Mouse (Mus musculus): ENCODE results near the gene Figla. TPM values are rescaled to one million over a fixed set of nuclear protein-coding genes. Genes with fewer than 3 reads are reported as not detected.
"Not testable (repeated sequence)": the region's sequence is repeated elsewhere in the genome, so short reads cannot be mapped to it uniquely, and the experiment has no call there.

Figla gene
- polyA plus RNA-seq, 1 experiment from 2014 or later: not detected

- H3K9ac ChIP-seq (ENCODE audit: low read depth, low read length): no peak overlapping the region
- no peaks in the 10 kb centered on the region for H3K4me1 ChIP-seq (ENCODE audit: control insufficient read depth, insufficient read depth, low read length)
- no peak for ATAC-seq (ENCODE audit: low FRiP score, low TSS enrichment)
- H3K4me3 ChIP-seq (ENCODE audit: low read length): no peak overlapping the region
- H3K27me3 ChIP-seq (ENCODE audit: control insufficient read depth, insufficient read depth, low read length): no peaks in the 10 kb centered on the region
- H3K4me2 ChIP-seq (replicated peaks; ENCODE audit: low read depth, low read length): no peak overlapping the region
- H3K9me3 ChIP-seq (ENCODE audit: control insufficient read depth, low read length): no peaks in the 10 kb centered on the region
- 91% methylated on average over 8 of the region's 8 CpGs for WGBS
- H3K36me3 ChIP-seq (ENCODE audit: control insufficient read depth, insufficient read depth, low read length): no peaks in the 10 kb centered on the region
- H3K27ac ChIP-seq (ENCODE audit: low read depth, low read length): no peak overlapping the region
Measured at GRCm38 (mm10) chr6:85984351-85984750, 31.6 kb upstream of the Figla start.

DNA sequence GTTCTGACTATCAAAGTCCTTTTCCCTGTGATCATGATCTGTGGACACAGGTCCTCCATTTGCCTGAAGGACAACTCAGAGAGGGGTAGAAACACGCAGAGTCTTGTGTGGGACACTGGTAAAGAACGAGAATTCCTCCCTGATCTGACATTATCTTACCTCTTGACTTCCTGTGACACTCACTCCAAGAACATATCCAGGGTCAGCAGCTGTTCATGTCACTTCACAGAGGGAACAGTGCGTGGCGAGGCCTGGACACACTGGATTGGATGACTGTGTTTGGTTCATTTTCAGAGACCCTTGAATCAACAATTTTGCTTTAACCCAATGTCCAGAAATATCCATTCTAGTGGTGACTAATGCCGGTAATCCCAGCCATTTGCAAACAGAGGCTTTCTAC, 26.4 kb upstream of the Figla start:
- not testable (repeated sequence) for H3K9me3 ChIP-seq (ENCODE audit: control insufficient read depth, low read length); ATAC-seq (ENCODE audit: low FRiP score, low TSS enrichment)
- WGBS: 88% methylated on average over 5 of the region's 5 CpGs

DNA sequence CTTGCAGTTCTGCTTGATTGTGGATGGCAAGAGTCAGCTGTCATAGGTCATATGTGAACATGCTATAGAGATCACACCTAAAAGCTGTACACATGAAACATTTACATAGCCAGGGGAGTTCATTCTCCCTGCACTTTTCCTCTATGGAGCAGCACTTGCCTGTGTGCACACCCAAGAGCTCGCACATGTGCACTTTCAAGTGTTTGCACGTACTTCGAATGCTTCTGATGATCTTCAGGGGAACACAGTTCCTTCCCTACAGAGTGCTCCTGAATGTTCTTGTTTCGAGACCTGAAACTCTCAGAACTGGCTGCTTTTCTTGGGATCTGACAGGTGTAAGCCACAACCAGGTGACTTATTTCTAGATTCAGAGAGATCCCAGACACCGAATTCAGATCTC, 25.2 kb upstream of the Figla start:
- H3K4me1 ChIP-seq (ENCODE audit: control insufficient read depth, insufficient read depth, low read length); H3K27ac ChIP-seq (ENCODE audit: low read depth, low read length); ATAC-seq (ENCODE audit: low FRiP score, low TSS enrichment); H3K27me3 ChIP-seq (ENCODE audit: control insufficient read depth, insufficient read depth, low read length); H3K4me3 ChIP-seq (ENCODE audit: low read length); H3K9me3 ChIP-seq (ENCODE audit: control insufficient read depth, low read length); H3K4me2 ChIP-seq (replicated peaks; ENCODE audit: low read depth, low read length); H3K9ac ChIP-seq (ENCODE audit: low read depth, low read length); H3K36me3 ChIP-seq (ENCODE audit: control insufficient read depth, insufficient read depth, low read length): not testable (repeated sequence)
- WGBS: 85% methylated on average over 5 of the region's 5 CpGs

More for the DNA sequence above, 26.4 kb upstream of the Figla start:
- not testable (repeated sequence) for H3K4me1 ChIP-seq (ENCODE audit: control insufficient read depth, insufficient read depth, low read length); H3K4me2 ChIP-seq (replicated peaks; ENCODE audit: low read depth, low read length); H3K27ac ChIP-seq (ENCODE audit: low read depth, low read length); H3K27me3 ChIP-seq (ENCODE audit: control insufficient read depth, insufficient read depth, low read length); H3K36me3 ChIP-seq (ENCODE audit: control insufficient read depth, insufficient read depth, low read length); H3K9ac ChIP-seq (ENCODE audit: low read depth, low read length); H3K4me3 ChIP-seq (ENCODE audit: low read length)

DNA sequence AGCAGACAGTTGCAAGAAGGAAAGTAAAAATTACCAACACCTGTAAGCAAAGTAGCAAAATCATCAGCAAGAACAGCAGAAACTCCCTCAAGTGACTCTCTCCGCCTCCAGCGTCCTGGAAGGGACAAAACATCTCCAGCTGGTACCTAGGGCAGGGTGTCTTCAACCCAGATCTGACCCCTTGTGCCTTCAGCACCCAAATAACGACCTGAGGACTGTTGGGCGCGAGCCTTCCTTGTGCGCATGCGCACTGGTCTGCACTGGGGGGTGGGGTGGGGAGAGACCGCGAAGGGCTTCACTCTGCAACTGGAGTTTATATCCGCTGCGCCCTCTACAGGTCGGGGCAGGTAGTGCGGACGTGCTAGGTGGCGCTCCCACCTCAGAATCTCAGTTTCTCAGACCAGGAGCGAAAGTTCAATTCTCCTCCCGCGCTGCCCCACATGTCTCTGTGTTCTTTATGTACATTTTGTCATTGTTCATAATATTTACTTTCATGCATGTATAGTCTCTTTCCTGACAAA, 12.5 kb upstream of the Figla start:
- Histone ChIP-seq H3K9me3 (ENCODE audit: control insufficient read depth, low read length) (no peaks in the 10 kb centered on the region), H3K4me1 (ENCODE audit: control insufficient read depth, insufficient read depth, low read length) (0 out of 2 replicates have a peak, but pooled peaks cover 2% of the 10 kb centered on the region), H3K4me3 (ENCODE audit: low read length) (no peak overlapping the region), H3K36me3 (ENCODE audit: control insufficient read depth, insufficient read depth, low read length) (no peaks in the 10 kb centered on the region), H3K27me3 (ENCODE audit: control insufficient read depth, insufficient read depth, low read length) (no peaks in the 10 kb centered on the region), H3K4me2 (replicated peaks; ENCODE audit: low read depth, low read length) (no peak overlapping the region), H3K27ac (ENCODE audit: low read depth, low read length) (no peak overlapping the region), H3K9ac (ENCODE audit: low read depth, low read length) (no peak overlapping the region)
- no peak for ATAC-seq (ENCODE audit: low FRiP score, low TSS enrichment)
- 69% methylated on average over 18 of the region's 18 CpGs for WGBS

DNA sequence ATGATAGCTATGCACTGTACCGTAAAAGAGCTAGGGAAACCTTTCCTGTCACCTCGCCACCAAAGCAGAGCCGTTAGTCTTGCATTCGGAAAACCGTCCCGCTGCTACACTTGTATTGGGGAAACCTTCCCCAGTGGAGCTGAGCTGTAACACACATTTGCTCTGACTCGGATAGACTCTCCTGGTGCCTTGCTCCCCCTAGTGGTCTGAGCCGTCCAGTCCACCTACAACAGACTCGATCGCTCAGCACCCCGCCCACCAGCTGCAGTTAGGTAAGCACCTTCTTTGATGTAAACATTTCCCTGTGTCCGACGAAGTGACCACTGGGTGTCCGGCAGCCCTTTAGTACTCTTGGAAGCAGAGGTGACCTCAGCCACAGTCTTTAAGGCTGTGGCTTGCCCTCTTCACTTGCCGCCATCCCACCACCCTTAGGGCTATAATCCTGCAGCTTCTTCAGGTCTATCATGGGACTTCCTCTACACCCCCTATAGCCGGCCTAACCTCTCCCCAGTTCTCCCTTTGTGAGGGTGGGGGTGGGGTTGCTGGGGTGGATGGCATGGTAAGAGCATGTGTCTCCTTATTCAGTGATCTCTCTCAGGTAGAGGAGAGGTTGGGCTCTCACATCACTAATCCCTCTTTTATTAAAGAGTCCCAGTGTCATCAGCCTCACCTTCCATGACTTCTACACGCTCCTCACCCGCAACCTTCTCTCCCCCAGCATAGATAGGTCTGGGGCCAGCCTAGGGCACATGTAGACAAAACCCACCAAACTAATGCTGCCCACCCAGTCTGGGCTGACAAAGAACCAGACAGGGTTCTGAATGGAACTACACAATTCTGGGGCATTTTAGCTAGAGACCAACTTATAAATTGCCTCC, 11.5 kb upstream of the Figla start:
- H3K9ac ChIP-seq (ENCODE audit: low read depth, low read length): no peak overlapping the region
- H3K27ac ChIP-seq (ENCODE audit: low read depth, low read length): no peak overlapping the region
- H3K4me1 ChIP-seq (ENCODE audit: control insufficient read depth, insufficient read depth, low read length): 0 out of 2 replicates have a peak, but pooled peaks cover 2% of the 10 kb centered on the region
- no peaks in the 10 kb centered on the region for H3K36me3 ChIP-seq (ENCODE audit: control insufficient read depth, insufficient read depth, low read length)
- ATAC-seq (ENCODE audit: low FRiP score, low TSS enrichment): peak; percentile 93
- H3K4me2 ChIP-seq (replicated peaks; ENCODE audit: low read depth, low read length): peak overlapping the region; percentile 31
- H3K9me3 ChIP-seq (ENCODE audit: control insufficient read depth, low read length): no peaks in the 10 kb centered on the region
- H3K27me3 ChIP-seq (ENCODE audit: control insufficient read depth, insufficient read depth, low read length): no peaks in the 10 kb centered on the region
- no peak overlapping the region for H3K4me3 ChIP-seq (ENCODE audit: low read length)
- 12% methylated on average over 18 of the region's 18 CpGs for WGBS

DNA sequence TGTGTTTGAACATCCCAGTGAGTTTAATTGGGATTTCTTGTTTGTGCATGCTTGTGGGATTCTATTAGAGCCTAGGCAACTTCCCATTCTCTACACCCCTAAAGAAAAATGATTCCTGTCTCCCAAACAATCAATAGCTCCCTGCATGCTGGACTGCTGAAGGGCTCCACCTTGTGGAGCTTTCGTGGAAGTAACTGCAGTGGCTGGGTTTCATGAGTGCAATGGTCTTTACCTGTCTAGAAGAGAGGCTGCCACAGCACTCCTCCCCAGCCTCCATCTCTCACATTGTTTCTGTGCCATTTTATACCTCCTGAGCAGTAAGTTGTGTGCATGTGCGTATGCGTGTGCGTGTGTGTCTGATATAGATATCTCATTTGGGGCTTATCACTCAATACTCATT, 6.0 kb upstream of the Figla start:
- no peak overlapping the region for H3K9ac ChIP-seq (ENCODE audit: low read depth, low read length)
- ATAC-seq (ENCODE audit: low FRiP score, low TSS enrichment): no peak
- H3K27ac ChIP-seq (ENCODE audit: low read depth, low read length): no peak overlapping the region
- H3K4me1 ChIP-seq (ENCODE audit: control insufficient read depth, insufficient read depth, low read length): no peaks in the 10 kb centered on the region
- no peaks in the 10 kb centered on the region for H3K36me3 ChIP-seq (ENCODE audit: control insufficient read depth, insufficient read depth, low read length)
- no peaks in the 10 kb centered on the region for H3K9me3 ChIP-seq (ENCODE audit: control insufficient read depth, low read length)
- H3K4me2 ChIP-seq (replicated peaks; ENCODE audit: low read depth, low read length): no peak overlapping the region
- no peaks in the 10 kb centered on the region for H3K27me3 ChIP-seq (ENCODE audit: control insufficient read depth, insufficient read depth, low read length)
- no peak overlapping the region for H3K4me3 ChIP-seq (ENCODE audit: low read length)
- 36% methylated on average over 4 of the region's 4 CpGs for WGBS

DNA sequence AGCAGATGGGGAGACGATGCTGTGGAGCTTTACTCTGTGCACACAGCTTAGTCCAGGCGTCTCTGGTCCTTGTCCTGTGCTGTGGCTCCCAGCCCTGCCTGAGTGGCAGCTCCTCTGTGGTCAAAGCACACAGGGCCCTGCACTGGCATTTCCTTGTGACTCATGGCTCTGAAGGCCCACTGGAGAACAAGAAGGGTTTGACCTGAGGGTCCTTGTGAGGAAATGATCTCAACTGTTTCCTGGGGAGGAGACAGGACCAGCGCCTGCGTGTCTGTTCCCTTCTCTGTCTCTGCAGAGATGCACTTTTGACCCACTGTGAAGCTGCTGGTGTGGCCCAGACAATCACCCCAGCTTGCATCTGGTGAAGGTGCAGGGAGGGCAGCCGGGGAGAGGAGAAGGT, 1.2 kb upstream of the Figla start:
- not testable (repeated sequence) for H3K27me3 ChIP-seq (ENCODE audit: control insufficient read depth, insufficient read depth, low read length); H3K27ac ChIP-seq (ENCODE audit: low read depth, low read length); H3K9ac ChIP-seq (ENCODE audit: low read depth, low read length); H3K4me3 ChIP-seq (ENCODE audit: low read length); H3K4me2 ChIP-seq (replicated peaks; ENCODE audit: low read depth, low read length); H3K36me3 ChIP-seq (ENCODE audit: control insufficient read depth, insufficient read depth, low read length); H3K4me1 ChIP-seq (ENCODE audit: control insufficient read depth, insufficient read depth, low read length); H3K9me3 ChIP-seq (ENCODE audit: control insufficient read depth, low read length)
- peak; percentile 25; the same call in 1 of the 2 replicates for ATAC-seq (ENCODE audit: low FRiP score, low TSS enrichment)
- 74% methylated on average over 5 of the region's 5 CpGs for WGBS

- WGBS: 85% methylated on average over 23 of the region's 23 CpGs
- Histone ChIP-seq H3K4me1 (ENCODE audit: control insufficient read depth, insufficient read depth, low read length) (no peaks in the 10 kb centered on the region), H3K4me2 (replicated peaks; ENCODE audit: low read depth, low read length) (no peak overlapping the region), H3K27ac (ENCODE audit: low read depth, low read length) (no peak overlapping the region), H3K9ac (ENCODE audit: low read depth, low read length) (no peak overlapping the region), H3K4me3 (ENCODE audit: low read length) (no peak overlapping the region), H3K9me3 (ENCODE audit: control insufficient read depth, low read length) (no peaks in the 10 kb centered on the region), H3K27me3 (ENCODE audit: control insufficient read depth, insufficient read depth, low read length) (no peaks in the 10 kb centered on the region), H3K36me3 (ENCODE audit: control insufficient read depth, insufficient read depth, low read length) (no peaks in the 10 kb centered on the region)
- ATAC-seq (ENCODE audit: low FRiP score, low TSS enrichment): peak; percentile 28; the same call in 1 of the 2 replicates
Measured at GRCm38 (mm10) chr6:86016793-86017350, 901 bp downstream of the Figla start.

Data from kidney, embryonic 14.5 days (tissue).